Comparison of ENCODE assay signal across 9 mouse cellular contexts in the genomic region with DNA sequence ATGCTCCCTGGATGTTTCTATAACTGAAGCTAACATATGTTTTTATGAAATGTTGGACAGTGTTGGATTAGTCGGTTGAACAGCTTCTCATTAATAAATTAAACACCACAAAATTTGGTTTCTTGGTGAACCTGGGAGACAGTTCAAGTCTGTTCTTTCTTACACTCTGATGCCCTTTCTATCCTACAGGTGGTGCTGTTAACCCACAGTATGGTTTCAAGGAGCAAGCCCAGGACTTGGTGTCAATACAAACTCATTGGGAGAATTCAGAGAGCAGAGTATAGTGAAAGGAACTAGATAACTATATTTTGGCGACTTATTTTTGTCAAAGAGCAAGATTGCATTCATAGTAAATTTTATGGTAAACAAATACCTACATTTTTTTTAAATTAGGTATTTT.
DNase-seq lines count a peak whose midpoint lies in the region.
"Had no signal": no experiment of that assay in that cellular context is flagged by ENCODE, and none has a peak within 500 bp of the region (broad histone marks: within the 10 kb centered on the region; RNA-seq: fewer than 3 reads in every experiment).

No protein-coding gene starts in this region.

- DNase-seq in heart, postnatal 10 days, result peak; percentile 3 to 9
- DNase-seq in heart, adult 18-20 months, result no peak
- DNase-seq in 416B (ENCODE audit: low read depth), result peak; percentile 65
- DNase-seq in c-Kit-positive CD71-negative TER-119-negative erythroid progenitor cells, embryonic 14.5 days (ENCODE audit: low read depth), result peak; percentile 3
- DNase-seq in large intestine, adult 2 months (ENCODE audit: low read depth, low spot score), result peak; percentile 38
- DNase-seq in gastrocnemius, postnatal 36 days, result no peak
- DNase-seq in urinary bladder, postnatal 14 days (ENCODE audit: low spot score), result no peak
- DNase-seq in urinary bladder, postnatal 10 days (ENCODE audit: low spot score), result no peak
- DNase-seq: kidney, postnatal 14 days had no signal

- WGBS in large intestine, adult 2 months, result 18% methylated on average over 2 of the region's 2 CpGs

- intact Hi-C loops in heart, postnatal 10 days (cut with DNase I), result no loop called here
- intact Hi-C loops in gastrocnemius, postnatal 36 days (cut with DNase I), result no loop called here

Comparison
In these comparisons a context has a peak if more than half of its experiments do, and no peak if none do; other contexts are left out.
1. DNase-seq: peak in heart, postnatal 10 days (2 of 2), 416B (single experiment), c-Kit-positive CD71-negative TER-119-negative erythroid progenitor cells, embryonic 14.5 days (single experiment) and large intestine, adult 2 months (single experiment); none in heart, adult 18-20 months (0 of 2), gastrocnemius, postnatal 36 days (0 of 2), urinary bladder, postnatal 14 days (single experiment) and urinary bladder, postnatal 10 days (single experiment).